ENCODE assay signal across 12 mouse cellular contexts in genomic region chr16:26903968-26904367, GRCm38 (mm10).
DNase-seq lines count a peak whose midpoint lies in the region; ATAC-seq and TF ChIP-seq lines count a peak whose summit lies in the region.
"Had no signal": no experiment of that assay in that cellular context is flagged by ENCODE, and none has a peak within 500 bp of the region (broad histone marks: within the 10 kb centered on the region; RNA-seq: fewer than 3 reads in every experiment).

No protein-coding gene starts in this region.

- TF ChIP-seq CTCF in kidney, adult 2 months (conservative IDR thresholded peaks at IDR 0.05; ENCODE audit: insufficient read depth, insufficient read length, low read depth, low read length) = 0 out of 2 replicates have a peak, but pooled peaks have one; percentile 18
- peak; percentile 61 for TF ChIP-seq CTCF in midbrain, postnatal 0 days (IDR thresholded peaks at IDR 0.05)

- H3K36me3 ChIP-seq in kidney, adult 2 months (ENCODE audit: control insufficient read depth, insufficient read depth, low read length) = no peaks in the 10 kb centered on the region
- H3K36me3 ChIP-seq in midbrain, postnatal 0 days (ENCODE audit: insufficient read depth, low read length) = no peaks in the 10 kb centered on the region
- H3K36me3 ChIP-seq in midbrain, embryonic 15.5 days (replicated peaks) = no peaks in the 10 kb centered on the region
- no peaks in the 10 kb centered on the region for H3K36me3 ChIP-seq in kidney, embryonic 15.5 days
- H3K36me3 ChIP-seq: limb, embryonic 13.5 days had no signal

- H3K4me2 ChIP-seq in midbrain, postnatal 0 days (ENCODE audit: low read depth, low read length, poor library complexity, severe bottlenecking) = no peak overlapping the region
- no peak overlapping the region for H3K4me2 ChIP-seq in midbrain, embryonic 15.5 days
- H3K4me2 ChIP-seq in kidney, embryonic 15.5 days = no peak overlapping the region
- H3K4me2 ChIP-seq: limb, embryonic 13.5 days had no signal

- no peak overlapping the region for H3K9ac ChIP-seq in midbrain, postnatal 0 days (replicated peaks; ENCODE audit: low read length, poor library complexity, severe bottlenecking)
- no peak overlapping the region for H3K9ac ChIP-seq in midbrain, embryonic 15.5 days
- no peak overlapping the region for H3K9ac ChIP-seq in kidney, embryonic 15.5 days
- H3K9ac ChIP-seq: limb, embryonic 13.5 days had no signal

- no peaks in the 10 kb centered on the region for H3K9me3 ChIP-seq in midbrain, postnatal 0 days (ENCODE audit: low read length)
- H3K9me3 ChIP-seq in midbrain, embryonic 15.5 days = no peaks in the 10 kb centered on the region
- H3K9me3 ChIP-seq in kidney, embryonic 15.5 days (replicated peaks) = no peaks in the 10 kb centered on the region
- H3K9me3 ChIP-seq: limb, embryonic 13.5 days had no signal

- ATAC-seq in midbrain, postnatal 0 days (ENCODE audit: low FRiP score) = no peak
- no peak for ATAC-seq in midbrain, embryonic 15.5 days (replicated peaks)
- ATAC-seq in megakaryocyte progenitor cell, adult 5-6 weeks (replicated peaks; ENCODE audit: poor library complexity) = no peak
- no peak for ATAC-seq in kidney, embryonic 15.5 days (replicated peaks; ENCODE audit: low FRiP score)
- ATAC-seq: midbrain, embryonic 16.5 days had no signal

- no peak overlapping the region for H3K4me3 ChIP-seq in kidney, adult 2 months (ENCODE audit: insufficient read depth, low read depth, low read length)
- H3K4me3 ChIP-seq in midbrain, postnatal 0 days (ENCODE audit: low read depth, low read length) = no peak overlapping the region
- H3K4me3 ChIP-seq in midbrain, embryonic 15.5 days = no peak overlapping the region
- no peak overlapping the region for H3K4me3 ChIP-seq in kidney, embryonic 15.5 days (replicated peaks)
- H3K4me3 ChIP-seq: limb, embryonic 13.5 days had no signal

- no peaks in the 10 kb centered on the region for H3K27me3 ChIP-seq in kidney, adult 2 months (replicated peaks; ENCODE audit: control insufficient read depth, insufficient read depth, low read length)
- H3K27me3 ChIP-seq in midbrain, postnatal 0 days (ENCODE audit: insufficient read depth, low read length) = no peaks in the 10 kb centered on the region
- H3K27me3 ChIP-seq in midbrain, embryonic 15.5 days (replicated peaks) = no peaks in the 10 kb centered on the region
- H3K27me3 ChIP-seq in kidney, embryonic 15.5 days = no peaks in the 10 kb centered on the region
- H3K27me3 ChIP-seq: limb, embryonic 13.5 days had no signal

- H3K27ac ChIP-seq in kidney, adult 2 months (ENCODE audit: insufficient read depth, low read depth, low read length) = no peak overlapping the region
- H3K27ac ChIP-seq in midbrain, postnatal 0 days (ENCODE audit: low read depth, low read length) = no peak overlapping the region
- H3K27ac ChIP-seq in midbrain, embryonic 15.5 days = no peak overlapping the region
- no peak overlapping the region for H3K27ac ChIP-seq in kidney, embryonic 15.5 days
- H3K27ac ChIP-seq: limb, embryonic 13.5 days had no signal

- no peaks in the 10 kb centered on the region for H3K4me1 ChIP-seq in kidney, adult 2 months (ENCODE audit: control insufficient read depth, insufficient read depth, low read length)
- H3K4me1 ChIP-seq in midbrain, postnatal 0 days (ENCODE audit: insufficient read depth, low read length) = no peaks in the 10 kb centered on the region
- H3K4me1 ChIP-seq in midbrain, embryonic 15.5 days = no peaks in the 10 kb centered on the region
- H3K4me1 ChIP-seq in kidney, embryonic 15.5 days = no peaks in the 10 kb centered on the region
- H3K4me1 ChIP-seq: limb, embryonic 13.5 days had no signal

- TF ChIP-seq POLR2A in kidney, adult 2 months (IDR thresholded peaks at IDR 0.05; ENCODE audit: low read depth, low read length) = no peak

- 76% methylated on average over 1 of the region's 1 CpGs for WGBS in kidney, adult 2 months
- 87% methylated on average over 1 of the region's 1 CpGs for WGBS in midbrain, postnatal 0 days
- WGBS in midbrain, embryonic 15.5 days = 85% methylated on average over 1 of the region's 1 CpGs
- 81% methylated on average over 1 of the region's 1 CpGs for WGBS in kidney, embryonic 15.5 days

- DNase-seq in cerebellum, postnatal 14 days = peak; percentile 10 to 27
- DNase-seq in cerebellum, adult 11 months = no peak
- DNase-seq in kidney, adult 2 months = no peak
- DNase-seq in kidney, adult 11 months = no peak
- peak; percentile 47 for DNase-seq in midbrain, postnatal 0 days (ENCODE audit: low spot score)
- DNase-seq: kidney, postnatal 36 days; lung, postnatal 10 days had no signal

Comparison
In these comparisons a context has a peak if more than half of its experiments do, and no peak if none do; other contexts are left out.
1. DNase-seq: peak in cerebellum, postnatal 14 days (2 of 2) and midbrain, postnatal 0 days (single experiment); none in cerebellum, adult 11 months (single experiment), kidney, adult 2 months (single experiment) and kidney, adult 11 months (single experiment).